Mouse (Mus musculus): Measurements from ENCODE around the gene Eif4g1. TPM values are rescaled to one million over a fixed set of nuclear protein-coding genes. Genes with fewer than 3 reads are reported as not detected.
A peak's percentile ranks its signal among the peaks of the same experiment; 100 is the strongest.

The Eif4g1 gene
- polyA plus RNA-seq, 1 experiment from 2014 or later = 140 TPM

GRCm38 (mm10) chr16:20690774-20691173 lies 22.7 kb downstream of the Eif4g1 start:
- 85% methylated on average over 3 of the region's 3 CpGs for WGBS
- Histone ChIP-seq H3K9me3 (ENCODE audit: control insufficient read depth, low read length) (no peaks in the 10 kb centered on the region), H3K27ac (ENCODE audit: low read length) (no peak overlapping the region), H3K4me3 (ENCODE audit: low read length) (no peak overlapping the region), H3K36me3 (ENCODE audit: control insufficient read depth, insufficient read depth, low read length) (peaks cover 59% of the 10 kb centered on the region), H3K27me3 (ENCODE audit: control insufficient read depth, insufficient read depth, low read depth, low read length) (no peaks in the 10 kb centered on the region), H3K4me2 (ENCODE audit: low read depth, low read length) (no peak overlapping the region), H3K9ac (ENCODE audit: low read length) (no peak overlapping the region), H3K4me1 (replicated peaks; ENCODE audit: control insufficient read depth, insufficient read depth, low read length) (peaks cover 19% of the 10 kb centered on the region)
- ATAC-seq (ENCODE audit: low read depth) = no peak

- Histone ChIP-seq H3K27ac (ENCODE audit: low read length) (no peak overlapping the region), H3K4me3 (ENCODE audit: low read length) (no peak overlapping the region), H3K9me3 (ENCODE audit: control insufficient read depth, low read length) (no peaks in the 10 kb centered on the region), H3K4me1 (replicated peaks; ENCODE audit: control insufficient read depth, insufficient read depth, low read length) (peaks cover 25% of the 10 kb centered on the region), H3K27me3 (ENCODE audit: control insufficient read depth, insufficient read depth, low read depth, low read length) (no peaks in the 10 kb centered on the region; the same call in 1 of the 2 replicates), H3K36me3 (ENCODE audit: control insufficient read depth, insufficient read depth, low read length) (peaks cover 50% of the 10 kb centered on the region), H3K4me2 (ENCODE audit: low read depth, low read length) (no peak overlapping the region), H3K9ac (ENCODE audit: low read length) (no peak overlapping the region)
- WGBS = 58% methylated on average over 1 of the region's 1 CpGs
- ATAC-seq (ENCODE audit: low read depth) = no peak
Observed at GRCm38 (mm10) chr16:20691617-20692016, 23.5 kb downstream of the Eif4g1 start.

GRCm38 (mm10) chr16:20692241-20692965 lies 24.3 kb downstream of the Eif4g1 start:
- ATAC-seq (ENCODE audit: low read depth) = no peak
- Histone ChIP-seq H3K27ac (ENCODE audit: low read length) (no peak overlapping the region), H3K27me3 (ENCODE audit: control insufficient read depth, insufficient read depth, low read depth, low read length) (no peaks in the 10 kb centered on the region; the same call in 1 of the 2 replicates), H3K36me3 (ENCODE audit: control insufficient read depth, insufficient read depth, low read length) (peaks cover 42% of the 10 kb centered on the region), H3K4me2 (ENCODE audit: low read depth, low read length) (peak overlapping the region; percentile 77; the same call in 1 of the 2 replicates), H3K4me3 (ENCODE audit: low read length) (no peak overlapping the region), H3K9ac (ENCODE audit: low read length) (no peak overlapping the region; the same call in 1 of the 2 replicates), H3K4me1 (replicated peaks; ENCODE audit: control insufficient read depth, insufficient read depth, low read length) (peaks cover 25% of the 10 kb centered on the region), H3K9me3 (ENCODE audit: control insufficient read depth, low read length) (no peaks in the 10 kb centered on the region)
- 47% methylated on average over 16 of the region's 16 CpGs for WGBS

GRCm38 (mm10) chr16:20693111-20693701 lies 25.1 kb downstream of the Eif4g1 start, which contains the start of gene Fam131a:
Fam131a (plus strand) TSS chr16:20693241.
- Histone ChIP-seq H3K27me3 (ENCODE audit: control insufficient read depth, insufficient read depth, low read depth, low read length) (no peaks in the 10 kb centered on the region; the same call in 1 of the 2 replicates), H3K9ac (ENCODE audit: low read length) (peak within 1 kb of the TSS; percentile 73), H3K27ac (ENCODE audit: low read length) (peak within 1 kb of the TSS; percentile 71), H3K9me3 (ENCODE audit: control insufficient read depth, low read length) (no peaks in the 10 kb centered on the region), H3K4me1 (replicated peaks; ENCODE audit: control insufficient read depth, insufficient read depth, low read length) (peaks cover 25% of the 10 kb centered on the region), H3K36me3 (ENCODE audit: control insufficient read depth, insufficient read depth, low read length) (peaks cover 36% of the 10 kb centered on the region), H3K4me2 (ENCODE audit: low read depth, low read length) (peak within 1 kb of the TSS; percentile 77), H3K4me3 (ENCODE audit: low read length) (peak within 1 kb of the TSS; percentile 61)
- ATAC-seq (ENCODE audit: low read depth) = peak; percentile 96
- WGBS = under 1% methylated on average over 36 of the region's 37 CpGs

- Histone ChIP-seq H3K4me3 (ENCODE audit: low read length) (no peak overlapping the region), H3K9ac (ENCODE audit: low read length) (no peak overlapping the region), H3K9me3 (ENCODE audit: control insufficient read depth, low read length) (no peaks in the 10 kb centered on the region), H3K4me2 (ENCODE audit: low read depth, low read length) (no peak overlapping the region), H3K36me3 (ENCODE audit: control insufficient read depth, insufficient read depth, low read length) (peaks cover 21% of the 10 kb centered on the region), H3K27me3 (ENCODE audit: control insufficient read depth, insufficient read depth, low read depth, low read length) (no peaks in the 10 kb centered on the region; the same call in 1 of the 2 replicates), H3K27ac (ENCODE audit: low read length) (0 out of 2 replicates have a peak overlapping the region, but pooled peaks have one; percentile 16), H3K4me1 (replicated peaks; ENCODE audit: control insufficient read depth, insufficient read depth, low read length) (peaks cover 25% of the 10 kb centered on the region)
- no peak for ATAC-seq (ENCODE audit: low read depth)
- 59% methylated on average over 8 of the region's 8 CpGs for WGBS
Observed at GRCm38 (mm10) chr16:20694781-20695180, 26.7 kb downstream of the Eif4g1 start.

- Histone ChIP-seq H3K9ac (ENCODE audit: low read length) (peak overlapping the region; percentile 60), H3K9me3 (ENCODE audit: control insufficient read depth, low read length) (no peaks in the 10 kb centered on the region), H3K4me3 (ENCODE audit: low read length) (peak overlapping the region; percentile 41), H3K4me2 (ENCODE audit: low read depth, low read length) (peak overlapping the region; percentile 63), H3K27me3 (ENCODE audit: control insufficient read depth, insufficient read depth, low read depth, low read length) (no peaks in the 10 kb centered on the region; the same call in 1 of the 2 replicates), H3K4me1 (replicated peaks; ENCODE audit: control insufficient read depth, insufficient read depth, low read length) (peaks cover 25% of the 10 kb centered on the region), H3K27ac (ENCODE audit: low read length) (0 out of 2 replicates have a peak overlapping the region, but pooled peaks have one; percentile 20), H3K36me3 (ENCODE audit: control insufficient read depth, insufficient read depth, low read length) (peaks cover 11% of the 10 kb centered on the region)
- peak; percentile 39 for ATAC-seq (ENCODE audit: low read depth)
- 2% methylated on average over 46 of the region's 46 CpGs for WGBS
Observed at GRCm38 (mm10) chr16:20695622-20696323, 27.7 kb downstream of the Eif4g1 start.

- H3K4me1 ChIP-seq (replicated peaks; ENCODE audit: control insufficient read depth, insufficient read depth, low read length) = peaks cover 27% of the 10 kb centered on the region
- no peak overlapping the region for H3K27ac ChIP-seq (ENCODE audit: low read length)
- no peak for ATAC-seq (ENCODE audit: low read depth)
- no peak overlapping the region for H3K9ac ChIP-seq (ENCODE audit: low read length)
- H3K4me2 ChIP-seq (ENCODE audit: low read depth, low read length) = no peak overlapping the region
- H3K9me3 ChIP-seq (ENCODE audit: control insufficient read depth, low read length) = no peaks in the 10 kb centered on the region
- no peaks in the 10 kb centered on the region; the same call in 1 of the 2 replicates for H3K27me3 ChIP-seq (ENCODE audit: control insufficient read depth, insufficient read depth, low read depth, low read length)
- 72% methylated on average over 5 of the region's 5 CpGs for WGBS
- H3K36me3 ChIP-seq (ENCODE audit: control insufficient read depth, insufficient read depth, low read length) = no peaks in the 10 kb centered on the region
- H3K4me3 ChIP-seq (ENCODE audit: low read length) = no peak overlapping the region
Observed at GRCm38 (mm10) chr16:20699266-20699665, 31.2 kb downstream of the Eif4g1 start.

- Histone ChIP-seq H3K27ac (ENCODE audit: low read length) (no peak overlapping the region), H3K27me3 (ENCODE audit: control insufficient read depth, insufficient read depth, low read depth, low read length) (no peaks in the 10 kb centered on the region; the same call in 1 of the 2 replicates), H3K9ac (ENCODE audit: low read length) (no peak overlapping the region), H3K4me1 (replicated peaks; ENCODE audit: control insufficient read depth, insufficient read depth, low read length) (peaks cover 25% of the 10 kb centered on the region), H3K4me2 (ENCODE audit: low read depth, low read length) (no peak overlapping the region), H3K9me3 (ENCODE audit: control insufficient read depth, low read length) (no peaks in the 10 kb centered on the region), H3K36me3 (ENCODE audit: control insufficient read depth, insufficient read depth, low read length) (no peaks in the 10 kb centered on the region), H3K4me3 (ENCODE audit: low read length) (no peak overlapping the region)
- ATAC-seq (ENCODE audit: low read depth) = no peak
- 40% methylated on average over 5 of the region's 5 CpGs for WGBS
Observed at GRCm38 (mm10) chr16:20700036-20700435, 31.9 kb downstream of the Eif4g1 start.

- WGBS = 59% methylated on average over 7 of the region's 7 CpGs
- Histone ChIP-seq H3K36me3 (ENCODE audit: control insufficient read depth, insufficient read depth, low read length) (no peaks in the 10 kb centered on the region), H3K4me1 (replicated peaks; ENCODE audit: control insufficient read depth, insufficient read depth, low read length) (peaks cover 12% of the 10 kb centered on the region), H3K9me3 (ENCODE audit: control insufficient read depth, low read length) (no peaks in the 10 kb centered on the region), H3K9ac (ENCODE audit: low read length) (no peak overlapping the region), H3K27me3 (ENCODE audit: control insufficient read depth, insufficient read depth, low read depth, low read length) (no peaks in the 10 kb centered on the region), H3K27ac (ENCODE audit: low read length) (no peak overlapping the region), H3K4me2 (ENCODE audit: low read depth, low read length) (no peak overlapping the region), H3K4me3 (ENCODE audit: low read length) (no peak overlapping the region)
- ATAC-seq (ENCODE audit: low read depth) = no peak
Observed at GRCm38 (mm10) chr16:20701316-20701715, 33.2 kb downstream of the Eif4g1 start.

All from lung, embryonic 16.5 days (tissue).